Mouse (Mus musculus) testis, adult 2 months (tissue): ENCODE measurements around the gene Ppp1r1b.

ENCODE experiments used
- CTCF ChIP-seq: fragments of 200-500 bp; IDR thresholded peaks from 2 replicates; pipeline ENCODE4 v1.5.1; 2012; ENCODE audit warnings: low read depth, mild to moderate bottlenecking, inconsistent platforms, low read length, moderate library complexity; ENCODE audit not compliant: control insufficient read depth, insufficient read depth, insufficient replicate concordance
- POLR2A ChIP-seq: fragments of 200-500 bp; IDR thresholded peaks from 2 replicates; pipeline ENCODE4 v1.6.1; 2012; ENCODE audit warnings: low read depth, mild to moderate bottlenecking, inconsistent platforms, low read length, moderate library complexity; ENCODE audit not compliant: control insufficient read depth

- TF ChIP-seq CTCF (no peak), POLR2A (no peak)
Measured at GRCm38 (mm10) chr11:98329960-98330744, 18.1 kb upstream of the Ppp1r1b start.
